Mouse (Mus musculus): ENCODE data around the gene Zbtb12.

DNA sequence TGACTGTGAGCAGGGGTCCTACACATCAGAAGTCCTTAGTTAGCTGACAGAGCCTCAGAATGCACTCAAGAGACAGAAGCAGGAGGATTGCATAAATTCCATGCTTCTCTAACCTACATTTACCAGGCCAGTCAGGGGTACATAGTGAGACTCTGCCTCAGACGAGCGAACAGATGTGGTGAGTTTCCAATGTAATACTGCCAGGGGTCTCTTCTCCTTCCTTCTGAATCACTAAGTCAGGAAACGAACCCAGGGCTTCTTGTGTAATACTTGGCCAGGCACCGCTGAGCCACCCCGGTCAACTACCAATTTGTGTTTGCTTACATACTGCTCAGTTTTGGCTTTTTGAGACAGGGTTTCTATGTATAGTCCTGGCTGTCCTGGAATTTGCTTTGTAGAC is 8.7 kb downstream of the Zbtb12 start:
- TF ChIP-seq CTCF (IDR thresholded peaks at IDR 0.05; ENCODE audit: control insufficient read depth, insufficient read depth, insufficient replicate concordance, low read depth, low read length) (no peak), POLR2A (IDR thresholded peaks at IDR 0.05; ENCODE audit: control insufficient read depth, low read depth, low read length) (no peak)

All from testis, adult 2 months (tissue).